Mouse (Mus musculus) thymus, postnatal 4 days (tissue): ENCODE data around the gene Lmbr1l.
A peak's percentile ranks its signal among the peaks of the same experiment; 100 is the strongest.

ENCODE experiments used
- DNase-seq: peaks from one replicate; pipeline ENCODE4 v3.0.0; 2021

The Lmbr1l gene

DNA sequence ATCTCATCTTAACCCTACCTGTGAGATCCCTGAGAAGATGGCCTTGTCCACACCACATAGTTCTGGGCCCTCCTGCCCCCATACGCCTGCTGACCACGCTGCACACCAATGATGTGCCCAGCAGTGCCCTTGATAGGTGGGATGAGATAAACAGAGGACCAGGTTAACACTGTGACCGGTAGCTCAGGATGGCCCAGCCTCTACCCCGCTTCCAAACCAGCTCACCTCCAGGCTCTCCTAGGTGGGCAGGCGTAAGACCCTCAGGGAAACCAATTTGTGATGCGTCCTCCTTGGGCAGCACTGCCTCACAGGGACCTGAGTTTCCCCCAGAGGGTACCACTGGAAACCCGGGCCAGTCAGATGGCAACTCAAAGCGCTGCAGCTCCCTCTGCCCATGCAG lies 52.3 kb downstream of the Lmbr1l start:
- no peak for DNase-seq

DNA sequence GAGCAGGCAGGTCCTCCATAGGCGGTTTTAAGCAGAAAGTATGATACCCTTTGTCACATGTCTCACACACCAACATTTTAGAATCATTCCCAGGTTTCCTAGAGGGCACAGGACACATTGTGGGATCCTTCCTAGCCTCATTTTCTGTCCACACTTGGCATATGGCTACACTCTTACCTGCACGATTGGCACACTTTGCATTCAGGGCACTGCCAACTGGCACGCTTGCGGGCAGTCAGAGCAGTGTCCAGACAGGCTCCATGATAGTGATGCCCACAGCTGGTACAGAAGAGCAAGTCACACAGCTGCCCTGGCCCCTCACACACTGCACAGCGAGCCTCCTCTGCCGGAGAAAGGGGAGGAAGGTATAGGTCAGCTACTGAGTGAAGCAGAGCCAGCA lies 53.1 kb downstream of the Lmbr1l start:
- DNase-seq: no peak

DNA sequence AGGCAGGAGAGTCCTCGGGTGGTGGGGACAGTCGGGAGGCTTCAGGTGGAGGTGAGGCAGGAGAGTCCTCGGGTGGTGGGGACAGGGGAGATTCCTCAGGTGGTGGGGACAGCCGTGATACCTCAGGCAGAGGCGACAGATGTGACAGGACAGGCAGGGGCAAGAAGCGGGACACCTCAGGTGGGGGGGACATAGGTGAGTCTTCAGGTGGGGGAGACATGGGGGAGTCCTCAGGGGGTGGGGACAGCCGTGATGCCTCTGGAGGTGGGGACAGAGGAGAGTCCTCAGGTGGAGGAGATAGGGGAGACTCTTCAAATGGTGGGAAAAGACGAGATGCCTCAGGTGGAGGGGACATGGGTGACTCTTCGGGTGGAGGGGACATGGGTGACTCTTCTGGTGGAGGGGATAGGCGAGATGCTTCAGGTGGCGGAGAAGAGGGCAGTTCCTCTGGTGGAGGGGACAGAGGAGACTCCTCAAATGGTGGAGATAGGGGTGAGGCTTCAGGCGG lies 54.5 kb downstream of the Lmbr1l start:
- no peak for DNase-seq

DNA sequence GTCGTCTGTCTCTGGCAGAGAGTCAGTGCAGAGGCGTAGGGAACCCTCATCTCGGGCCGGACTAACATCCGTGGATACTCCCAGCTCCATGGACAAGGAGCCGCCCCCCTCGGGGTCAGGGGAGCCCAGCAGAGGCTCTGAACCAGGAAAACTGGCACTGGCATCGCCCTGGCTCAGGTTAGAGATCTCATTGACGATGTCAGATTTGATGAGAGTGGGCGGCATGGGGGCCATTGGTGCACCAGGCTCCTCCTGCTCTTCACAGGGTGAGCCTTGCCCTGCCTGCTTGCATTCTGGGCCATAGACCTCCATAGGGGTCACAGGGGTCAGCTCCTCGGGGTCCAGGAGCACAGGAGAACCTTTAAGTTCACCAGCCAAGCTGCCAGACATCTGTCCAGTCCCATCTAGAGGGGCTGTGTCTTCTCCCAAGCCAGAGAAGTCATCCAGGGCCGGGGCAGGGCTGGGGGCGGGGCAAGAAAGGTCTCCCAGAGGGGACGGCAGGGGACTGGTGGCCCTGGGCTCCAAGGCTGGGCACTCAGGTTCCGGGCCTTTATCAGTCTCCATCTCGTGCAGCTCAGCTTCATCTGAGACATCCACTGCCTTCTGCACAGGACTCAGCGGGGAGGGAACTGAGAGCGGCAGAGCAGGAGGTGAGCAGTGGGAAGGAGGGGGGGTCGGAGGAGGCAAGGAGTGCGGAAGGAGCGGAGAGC lies 56.2 kb downstream of the Lmbr1l start:
- peak; percentile 21 for DNase-seq

DNA sequence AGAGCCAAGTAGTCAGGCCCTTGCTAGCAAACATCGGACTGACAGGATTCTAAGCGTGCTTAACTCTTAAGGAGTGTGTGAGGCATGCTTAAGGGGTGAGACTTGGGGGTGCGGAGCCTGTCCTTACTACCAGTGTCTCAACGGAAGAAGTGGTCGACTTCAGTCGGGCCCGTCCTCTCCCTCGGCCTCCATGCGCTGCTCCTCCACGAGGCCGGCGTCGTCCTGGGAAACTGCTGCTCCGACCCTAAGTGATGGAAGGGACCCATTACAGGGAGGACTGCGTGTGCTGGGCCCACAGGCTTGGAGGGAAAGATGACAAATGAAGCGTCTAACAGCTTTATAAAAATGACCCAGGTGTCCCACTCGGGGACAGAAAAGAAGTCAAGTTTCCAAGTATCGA lies 57.1 kb downstream of the Lmbr1l start:
- no peak for DNase-seq

DNA sequence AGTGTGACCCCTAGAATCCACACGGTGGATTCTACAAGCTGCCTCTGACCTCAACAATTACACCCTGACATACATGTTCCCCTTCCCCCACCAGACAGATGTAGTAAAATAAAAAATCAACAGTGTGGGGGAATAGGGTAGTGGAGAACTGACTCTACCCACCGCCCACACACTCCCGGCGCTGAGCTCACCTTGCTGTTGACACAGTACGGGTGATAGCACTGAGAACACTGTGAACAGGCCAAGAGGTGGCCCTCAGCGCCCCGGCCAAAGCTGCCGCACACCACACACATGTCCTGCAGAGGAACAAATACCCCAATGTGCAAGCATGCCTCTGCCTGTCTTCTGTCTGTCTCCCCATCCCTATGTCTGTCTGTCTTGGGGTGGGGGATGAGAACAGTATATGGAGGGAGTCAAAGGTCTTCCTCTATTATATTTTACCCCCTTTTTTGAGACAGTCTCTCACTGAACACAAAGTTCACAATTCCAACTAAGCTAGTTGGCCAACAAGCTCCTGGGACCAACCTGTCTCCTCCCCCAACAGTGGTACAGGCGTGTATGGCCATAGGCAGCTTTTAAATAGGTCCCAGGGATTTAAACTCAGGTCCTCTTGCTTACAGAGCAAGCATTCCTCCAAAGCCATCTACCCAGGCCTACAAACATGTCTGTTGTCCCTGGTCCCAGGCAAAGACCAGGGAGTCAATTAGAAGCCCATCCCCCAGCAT lies 58.5 kb downstream of the Lmbr1l start:
- DNase-seq: no peak

DNA sequence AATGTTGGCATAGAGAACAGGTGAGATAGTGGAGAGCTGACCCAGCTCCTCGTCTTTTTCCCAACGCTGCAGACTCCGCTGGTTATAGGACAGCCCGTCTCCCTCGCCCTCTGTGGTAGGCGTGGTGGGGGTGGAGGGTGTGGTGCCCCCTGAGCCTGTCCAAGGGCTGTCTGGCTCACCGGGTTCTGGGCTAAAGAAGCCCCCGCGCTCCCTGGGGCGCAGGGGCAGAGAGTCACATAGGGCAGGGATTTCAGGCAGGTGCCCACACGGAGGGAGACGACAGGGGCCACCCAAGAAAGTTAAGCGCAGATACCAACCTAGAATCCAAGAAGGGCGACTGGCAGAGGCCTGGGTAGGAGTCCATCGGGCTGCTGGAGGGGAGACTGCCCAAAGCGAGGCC lies 63.8 kb downstream of the Lmbr1l start:
- no peak for DNase-seq
